Mouse (Mus musculus): ENCODE data around the gene Mcm8. TPM values are rescaled to one million over a fixed set of nuclear protein-coding genes. Genes with fewer than 3 reads are reported as not detected.

Gene Mcm8
- polyA plus RNA-seq (2015; fragmentation: Nextera tagmentation; extraction: Ambion mirVana), result 2.4 and 2.5 TPM in 2 replicates

DNA sequence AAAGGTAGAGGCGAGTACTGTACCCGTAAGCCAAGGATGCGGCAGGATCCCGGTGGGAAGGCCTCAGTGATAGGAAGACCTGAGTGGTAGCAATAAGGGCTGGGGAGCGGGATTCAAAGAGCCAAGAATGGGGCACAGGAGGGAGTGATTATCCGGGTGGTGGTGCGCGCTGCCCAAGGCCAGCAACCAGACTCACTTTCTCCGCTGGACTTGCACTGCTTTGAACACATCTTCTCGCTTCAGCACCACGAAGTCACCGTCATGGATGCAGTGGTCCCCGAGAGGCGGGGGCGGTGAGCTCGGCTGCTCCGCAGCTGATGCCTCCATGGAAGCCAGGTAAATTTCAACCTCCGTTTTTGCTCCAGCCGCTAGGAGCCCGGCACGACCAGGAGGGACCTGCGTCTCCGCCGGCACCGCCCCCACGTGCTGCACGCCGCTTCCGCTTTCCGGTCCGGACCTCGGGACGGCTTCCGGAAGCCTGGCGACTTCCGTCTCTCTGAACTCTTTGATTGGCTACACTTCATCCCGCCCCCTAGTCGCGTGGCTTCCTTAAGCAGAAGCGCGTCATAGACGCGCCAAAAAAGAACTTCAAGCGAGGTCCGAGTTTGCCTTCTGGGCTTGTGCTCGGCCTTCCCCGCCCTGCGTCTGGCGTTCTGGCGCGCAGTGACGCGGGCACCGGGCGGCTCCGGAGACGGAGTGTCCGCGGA lies at the start of gene Mcm8, which contains the start of gene Trmt6:
TSS of gene Mcm8 (plus strand) at position 534 of the 707 bp plus-strand sequence.
TSS of gene Trmt6 (minus strand) at position 448 of the 707 bp plus-strand sequence.
- under 1% methylated on average over 59 of the region's 59 CpGs for WGBS
- H3K4me2 ChIP-seq (replicated peaks; ENCODE audit: low read depth, low read length), result peak within 1 kb of the TSS; percentile 76
- H3K4me1 ChIP-seq (ENCODE audit: insufficient read depth, low read depth, low read length), result peaks cover 4% of the 10 kb centered on the region; the same call in 1 of the 2 replicates
- no peaks in the 10 kb centered on the region for H3K27me3 ChIP-seq (replicated peaks; ENCODE audit: insufficient read depth, low read length)
- peak; percentile 99 for DNase-seq (ENCODE audit: low spot score)
- H3K9me3 ChIP-seq (ENCODE audit: low read length), result no peaks in the 10 kb centered on the region
- 0 out of 2 replicates have a peak, but pooled peaks cover 4% of the 10 kb centered on the region for H3K36me3 ChIP-seq (ENCODE audit: insufficient read depth, low read length)
- ATAC-seq, result peak; percentile 100
- H3K27ac ChIP-seq (ENCODE audit: low read length), result peak within 1 kb of the TSS; percentile 39
- TF ChIP-seq CTCF (IDR thresholded peaks at IDR 0.05) (peak; percentile 50), EP300 (IDR thresholded peaks at IDR 0.05) (peak; percentile 73)
- H3K9ac ChIP-seq (replicated peaks; ENCODE audit: low read depth), result peak within 1 kb of the TSS; percentile 57
- H3K4me3 ChIP-seq (ENCODE audit: low read depth, low read length), result peak within 1 kb of the TSS; percentile 60

DNA sequence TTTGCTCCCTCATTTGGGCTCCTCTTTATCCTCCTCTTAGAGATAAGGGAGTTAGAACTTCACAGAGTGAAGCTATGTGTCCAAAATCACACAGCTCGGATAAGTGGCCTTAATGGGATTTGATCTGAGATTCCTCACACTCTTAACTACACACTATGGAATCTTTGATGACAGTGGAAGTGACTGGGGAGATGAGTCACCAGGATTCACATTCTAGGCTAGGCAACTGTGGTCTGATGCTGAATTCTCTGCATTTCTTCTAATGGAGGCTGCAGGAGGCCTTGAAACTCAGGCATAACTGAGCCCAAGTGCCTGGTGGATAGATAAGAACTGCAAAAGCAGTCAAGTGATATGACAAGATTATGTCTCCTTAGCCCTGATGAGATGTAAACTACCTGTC lies 45.1 kb upstream of the Mcm8 start:
- 29% methylated on average over 1 of the region's 1 CpGs for WGBS
- TF ChIP-seq CTCF (IDR thresholded peaks at IDR 0.05), result no peak
- no peak for TF ChIP-seq EP300 (IDR thresholded peaks at IDR 0.05)

DNA sequence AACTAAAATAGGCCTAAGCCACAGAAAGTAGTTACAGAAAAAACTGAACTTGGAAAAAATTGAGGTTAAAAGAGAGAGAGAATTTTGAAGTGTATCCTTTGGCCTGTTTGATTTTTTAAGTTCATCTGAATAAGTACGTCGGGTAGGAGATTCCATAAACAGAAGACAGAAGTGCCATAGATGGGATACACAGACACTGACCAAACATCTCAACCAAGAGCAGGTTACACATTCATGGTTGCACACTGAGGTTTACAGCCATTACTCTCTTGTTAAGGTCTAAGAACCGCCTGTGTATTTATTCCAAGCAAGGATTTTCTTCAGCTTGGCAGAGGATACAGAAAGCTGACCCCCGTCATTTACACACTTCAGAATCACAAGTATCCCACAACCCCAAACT lies 35.0 kb upstream of the Mcm8 start, which contains the start of gene Chgb:
TSS of gene Chgb (plus strand) at position 301 of the 400 bp plus-strand sequence.
- H3K4me3 ChIP-seq (ENCODE audit: low read depth, low read length), result peak within 1 kb of the TSS; percentile 14; the same call in 1 of the 2 replicates
- 10% methylated on average over 4 of the region's 4 CpGs for WGBS
- no peak within 1 kb of the TSS for H3K9ac ChIP-seq (replicated peaks; ENCODE audit: low read depth)

More for the DNA sequence above, 45.1 kb upstream of the Mcm8 start:
- H3K4me3 ChIP-seq (ENCODE audit: low read depth, low read length), result no peak overlapping the region
- no peak for DNase-seq (ENCODE audit: low spot score)
- H3K36me3 ChIP-seq (ENCODE audit: insufficient read depth, low read length), result no peaks in the 10 kb centered on the region
- H3K9ac ChIP-seq (replicated peaks; ENCODE audit: low read depth), result no peak overlapping the region
- no peaks in the 10 kb centered on the region for H3K9me3 ChIP-seq (ENCODE audit: low read length)
- no peaks in the 10 kb centered on the region for H3K4me1 ChIP-seq (ENCODE audit: insufficient read depth, low read depth, low read length)
- H3K27ac ChIP-seq (ENCODE audit: low read length), result no peak overlapping the region
- ATAC-seq, result no peak
- H3K4me2 ChIP-seq (replicated peaks; ENCODE audit: low read depth, low read length), result no peak overlapping the region
- no peaks in the 10 kb centered on the region for H3K27me3 ChIP-seq (replicated peaks; ENCODE audit: insufficient read depth, low read length)

DNA sequence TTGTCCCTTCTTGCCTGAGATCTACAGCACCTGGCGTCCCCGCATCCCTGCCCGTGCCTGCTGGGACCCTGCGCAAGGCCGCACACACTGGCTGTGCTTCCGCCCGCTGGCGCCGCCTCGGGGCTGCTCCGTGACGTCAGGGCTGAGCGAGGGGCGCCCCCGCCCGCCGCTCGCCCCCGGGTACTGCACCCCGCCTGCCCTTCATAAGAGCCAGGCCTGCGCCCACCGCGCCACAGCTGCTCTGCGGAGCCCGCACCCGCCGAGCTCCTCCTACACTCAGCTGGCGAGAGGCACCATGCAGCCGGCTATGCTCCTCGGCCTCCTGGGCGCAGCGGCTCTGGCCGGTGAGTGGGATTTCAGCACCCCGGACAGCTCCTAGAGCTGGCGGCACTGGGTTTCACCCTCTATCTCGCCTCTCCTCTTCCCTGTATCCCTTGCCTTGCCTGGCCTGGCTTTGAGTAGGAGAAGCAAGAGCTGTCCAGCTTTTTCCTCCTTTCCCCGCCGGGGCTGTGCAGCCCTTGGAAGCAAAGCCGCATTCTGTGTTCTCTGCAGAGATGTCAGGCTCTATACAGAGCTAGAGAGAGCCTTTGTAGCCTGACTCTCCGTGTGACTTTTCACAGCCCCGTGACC lies 34.4 kb upstream of the Mcm8 start:
- H3K9ac ChIP-seq (replicated peaks; ENCODE audit: low read depth), result no peak overlapping the region
- peak overlapping the region; percentile 14; the same call in 1 of the 2 replicates for H3K4me3 ChIP-seq (ENCODE audit: low read depth, low read length)
- no peaks in the 10 kb centered on the region for H3K27me3 ChIP-seq (replicated peaks; ENCODE audit: insufficient read depth, low read length)
- H3K36me3 ChIP-seq (ENCODE audit: insufficient read depth, low read length), result no peaks in the 10 kb centered on the region
- peak overlapping the region; percentile 40 for H3K4me2 ChIP-seq (replicated peaks; ENCODE audit: low read depth, low read length)
- TF ChIP-seq CTCF (IDR thresholded peaks at IDR 0.05) (no peak), EP300 (IDR thresholded peaks at IDR 0.05) (no peak)
- H3K9me3 ChIP-seq (ENCODE audit: low read length), result no peaks in the 10 kb centered on the region
- 1% methylated on average over 34 of the region's 41 CpGs for WGBS
- DNase-seq (ENCODE audit: low spot score) (peak; percentile 94), ATAC-seq (peak; percentile 98)
- no peaks in the 10 kb centered on the region for H3K4me1 ChIP-seq (ENCODE audit: insufficient read depth, low read depth, low read length)
- no peak overlapping the region for H3K27ac ChIP-seq (ENCODE audit: low read length)

More for the DNA sequence above, 35.0 kb upstream of the Mcm8 start, which contains the start of gene Chgb:
- H3K27ac ChIP-seq (ENCODE audit: low read length), result no peak within 1 kb of the TSS
- H3K4me2 ChIP-seq (replicated peaks; ENCODE audit: low read depth, low read length), result peak within 1 kb of the TSS; percentile 40
- H3K9me3 ChIP-seq (ENCODE audit: low read length), result no peaks in the 10 kb centered on the region
- no peak for TF ChIP-seq EP300 (IDR thresholded peaks at IDR 0.05)
- TF ChIP-seq CTCF (IDR thresholded peaks at IDR 0.05), result no peak
- H3K36me3 ChIP-seq (ENCODE audit: insufficient read depth, low read length), result no peaks in the 10 kb centered on the region
- ATAC-seq, result no peak
- no peak for DNase-seq (ENCODE audit: low spot score)
- H3K27me3 ChIP-seq (replicated peaks; ENCODE audit: insufficient read depth, low read length), result no peaks in the 10 kb centered on the region
- no peaks in the 10 kb centered on the region for H3K4me1 ChIP-seq (ENCODE audit: insufficient read depth, low read depth, low read length)

DNA sequence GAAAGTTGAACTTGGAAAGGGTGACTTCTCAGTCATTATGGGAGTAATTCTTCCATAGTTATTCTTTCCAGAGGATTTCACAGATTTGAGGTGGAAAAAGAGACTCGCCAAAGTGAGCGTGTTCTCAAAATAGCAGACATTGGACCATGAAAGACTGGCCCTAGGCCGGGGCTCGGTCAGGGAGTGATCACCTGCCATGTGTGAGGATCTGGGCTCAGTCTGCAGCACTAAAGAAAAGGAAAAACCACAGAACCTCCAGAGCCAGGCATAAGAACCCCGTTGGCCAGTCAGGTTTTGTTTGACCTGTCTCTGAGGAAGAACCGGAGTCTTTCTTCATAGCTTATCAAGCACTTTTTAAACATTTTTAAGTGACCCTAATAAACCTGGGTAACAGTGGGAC lies 31.9 kb upstream of the Mcm8 start:
- Histone ChIP-seq H3K36me3 (ENCODE audit: insufficient read depth, low read length) (no peaks in the 10 kb centered on the region), H3K4me1 (ENCODE audit: insufficient read depth, low read depth, low read length) (no peaks in the 10 kb centered on the region), H3K9me3 (ENCODE audit: low read length) (no peaks in the 10 kb centered on the region), H3K9ac (replicated peaks; ENCODE audit: low read depth) (no peak overlapping the region), H3K4me2 (replicated peaks; ENCODE audit: low read depth, low read length) (no peak overlapping the region), H3K27ac (ENCODE audit: low read length) (no peak overlapping the region), H3K27me3 (replicated peaks; ENCODE audit: insufficient read depth, low read length) (no peaks in the 10 kb centered on the region), H3K4me3 (ENCODE audit: low read depth, low read length) (no peak overlapping the region)
- ATAC-seq (no peak), DNase-seq (ENCODE audit: low spot score) (no peak)
- WGBS, result 71% methylated on average over 6 of the region's 6 CpGs
- TF ChIP-seq CTCF (IDR thresholded peaks at IDR 0.05) (no peak), EP300 (IDR thresholded peaks at IDR 0.05) (no peak)

DNA sequence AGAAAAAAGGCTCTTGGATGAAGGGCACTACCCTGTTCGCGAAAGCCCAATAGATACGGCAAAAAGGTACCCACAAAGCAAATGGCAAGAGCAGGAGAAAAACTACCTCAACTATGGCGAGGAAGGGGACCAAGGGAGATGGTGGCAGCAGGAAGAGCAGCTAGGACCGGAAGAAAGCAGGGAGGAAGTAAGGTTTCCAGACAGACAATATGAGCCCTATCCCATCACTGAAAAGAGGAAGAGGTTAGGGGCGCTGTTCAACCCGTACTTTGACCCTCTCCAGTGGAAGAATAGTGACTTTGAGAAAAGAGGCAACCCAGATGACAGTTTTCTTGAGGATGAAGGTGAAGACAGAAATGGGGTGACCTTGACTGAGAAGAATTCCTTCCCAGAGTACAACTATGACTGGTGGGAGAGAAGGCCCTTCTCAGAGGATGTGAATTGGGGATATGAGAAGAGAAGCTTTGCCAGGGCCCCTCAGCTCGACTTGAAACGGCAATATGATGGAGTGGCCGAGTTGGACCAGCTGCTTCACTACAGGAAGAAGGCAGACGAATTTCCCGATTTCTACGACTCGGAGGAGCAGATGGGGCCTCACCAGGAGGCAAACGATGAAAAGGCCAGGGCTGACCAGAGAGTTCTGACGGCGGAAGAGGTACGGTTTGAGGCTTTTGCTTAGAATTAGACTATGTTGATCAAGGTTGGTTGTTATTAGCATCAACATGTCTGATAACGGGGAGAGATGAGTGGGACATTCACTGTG lies 22.3 kb upstream of the Mcm8 start:
- no peaks in the 10 kb centered on the region for H3K4me1 ChIP-seq (ENCODE audit: insufficient read depth, low read depth, low read length)
- no peak overlapping the region for H3K9ac ChIP-seq (replicated peaks; ENCODE audit: low read depth)
- H3K4me3 ChIP-seq (ENCODE audit: low read depth, low read length), result no peak overlapping the region
- no peak overlapping the region for H3K27ac ChIP-seq (ENCODE audit: low read length)
- H3K9me3 ChIP-seq (ENCODE audit: low read length), result no peaks in the 10 kb centered on the region
- H3K27me3 ChIP-seq (replicated peaks; ENCODE audit: insufficient read depth, low read length), result no peaks in the 10 kb centered on the region
- WGBS, result 78% methylated on average over 19 of the region's 19 CpGs
- no peak overlapping the region for H3K4me2 ChIP-seq (replicated peaks; ENCODE audit: low read depth, low read length)
- DNase-seq (ENCODE audit: low spot score) (no peak), ATAC-seq (no peak)
- TF ChIP-seq EP300 (IDR thresholded peaks at IDR 0.05) (no peak), CTCF (IDR thresholded peaks at IDR 0.05) (no peak)
- no peaks in the 10 kb centered on the region for H3K36me3 ChIP-seq (ENCODE audit: insufficient read depth, low read length)
